Mouse (Mus musculus) forelimb bud, embryonic 11.5 days (tissue): ENCODE measurements around the gene Dcaf8.

ENCODE experiments used
- DNase-seq: peaks from one replicate; pipeline ENCODE4 v3.0.0-alpha.2; 2012; ENCODE audit warnings: low read depth, low spot score

The Dcaf8 gene

DNA sequence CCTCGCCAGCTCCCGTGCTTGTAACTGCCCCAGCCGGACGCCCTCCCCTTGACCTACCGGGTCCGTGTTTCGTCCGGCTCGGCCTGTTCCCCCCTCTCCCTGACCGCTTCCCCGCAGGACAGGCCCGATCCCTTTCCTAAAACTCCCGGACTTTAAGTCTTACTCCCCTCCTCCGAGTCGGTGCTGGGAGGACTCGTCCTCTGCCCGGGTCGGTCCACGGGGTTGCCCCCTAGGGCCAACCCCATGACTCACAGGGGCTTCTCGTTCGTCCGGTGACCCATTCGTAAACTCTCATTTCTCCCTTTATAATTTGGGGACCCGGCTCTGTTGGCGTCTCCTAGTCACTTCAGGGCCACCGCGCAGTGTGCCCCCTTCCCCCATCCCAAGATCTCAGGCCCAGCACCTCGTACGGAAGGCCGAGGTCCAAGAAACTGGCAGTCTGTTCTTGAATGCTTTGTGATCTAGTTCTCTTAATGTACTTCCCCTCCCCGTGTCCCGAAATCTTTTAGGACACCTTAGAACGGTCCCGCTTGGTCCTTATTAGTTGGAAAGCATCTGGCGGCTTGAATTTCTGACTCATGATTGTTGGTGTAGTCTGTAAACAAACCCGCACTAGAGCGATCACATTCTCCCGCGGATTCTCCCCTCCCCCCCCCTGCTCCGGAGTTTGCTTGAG, 533 bp downstream of the Dcaf8 start:
- peak; percentile 67 for DNase-seq

DNA sequence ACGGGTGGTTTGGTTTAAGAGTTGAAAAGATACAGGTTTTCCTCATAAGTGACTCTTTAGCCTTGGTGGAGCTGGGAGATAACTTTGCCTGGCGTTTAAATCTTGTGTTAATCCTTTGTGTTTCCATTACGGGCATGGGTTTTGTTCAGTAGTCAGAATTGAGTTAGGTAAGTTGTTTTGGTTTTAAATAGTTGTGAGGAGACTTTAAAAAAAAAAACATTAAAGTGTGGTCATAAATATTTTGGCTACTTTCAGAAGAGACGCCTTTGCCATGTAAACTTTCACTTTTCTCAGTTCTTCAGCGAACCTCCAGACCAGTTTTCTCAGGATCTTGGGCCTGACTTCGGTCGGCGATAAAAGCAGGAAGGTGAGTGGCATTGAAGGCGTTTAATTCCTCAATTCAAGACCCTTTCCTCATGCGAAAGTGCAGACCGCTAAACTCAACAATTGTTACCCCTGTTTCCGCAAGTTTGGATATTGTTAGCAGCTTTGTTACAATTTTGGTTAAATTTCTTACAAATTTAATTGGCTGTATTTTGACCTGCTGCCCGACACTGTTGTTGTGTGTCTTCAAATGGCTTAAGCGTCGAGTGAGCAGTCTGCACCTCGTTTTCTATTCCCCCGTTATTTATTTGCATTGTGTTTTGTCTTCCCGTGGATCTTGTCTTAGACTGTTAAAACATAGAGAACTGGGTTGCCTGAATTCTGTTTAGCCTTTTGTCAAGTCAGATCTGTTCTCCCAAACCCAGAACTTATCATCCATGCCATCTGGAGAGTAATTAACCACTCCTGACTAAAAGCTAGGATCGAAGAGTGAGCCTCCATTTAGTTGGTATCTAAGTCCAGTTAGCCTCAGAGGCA, 1.3 kb downstream of the Dcaf8 start:
- DNase-seq = no peak

- DNase-seq = no peak
These were observed 6.7 kb downstream of the Dcaf8 start for GRCm38 (mm10) chr1:172154536-172154935.

DNA sequence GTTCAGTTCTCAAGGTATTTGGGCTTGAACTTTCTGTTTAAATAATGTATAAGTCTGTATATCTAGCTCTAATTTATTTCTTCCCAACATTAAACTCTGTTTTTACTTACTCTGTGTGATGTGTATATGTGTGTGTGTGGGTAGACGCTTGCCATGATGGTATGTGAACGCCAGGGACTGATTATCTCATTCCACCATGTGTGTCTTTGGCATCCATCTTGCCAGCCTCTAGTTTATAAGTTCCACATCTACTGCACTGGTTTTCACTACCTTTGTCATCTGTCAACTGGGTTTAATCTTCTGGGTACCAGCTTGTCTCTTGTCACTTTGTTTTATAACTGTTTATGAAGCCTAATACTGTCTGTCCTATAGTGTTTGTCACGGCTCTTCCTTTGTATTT, 7.6 kb downstream of the Dcaf8 start:
- no peak for DNase-seq

- no peak for DNase-seq
These were observed 12.1 kb downstream of the Dcaf8 start for GRCm38 (mm10) chr1:172159970-172160369.

DNA sequence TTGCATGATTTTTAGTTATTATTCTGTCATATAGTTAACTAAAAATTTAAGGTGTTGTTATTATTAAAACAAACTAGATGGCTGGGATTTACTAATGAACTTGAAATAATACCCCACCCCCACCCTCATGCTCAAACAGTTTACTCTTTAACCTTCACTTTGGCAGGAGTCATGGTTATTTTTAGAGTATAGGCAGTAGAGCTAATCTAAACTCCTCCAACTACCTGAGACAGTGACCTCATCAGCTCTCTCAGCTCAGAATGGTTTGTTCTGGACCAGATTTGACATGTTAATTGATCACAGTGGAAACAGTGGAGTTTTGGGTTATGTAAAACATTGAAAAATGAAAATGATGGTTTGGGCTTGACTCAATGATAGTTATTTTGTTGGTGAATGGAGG, 12.6 kb downstream of the Dcaf8 start:
- no peak for DNase-seq

GRCm38 (mm10) chr1:172162009-172162408, 14.1 kb downstream of the Dcaf8 start:
- DNase-seq = no peak

DNA sequence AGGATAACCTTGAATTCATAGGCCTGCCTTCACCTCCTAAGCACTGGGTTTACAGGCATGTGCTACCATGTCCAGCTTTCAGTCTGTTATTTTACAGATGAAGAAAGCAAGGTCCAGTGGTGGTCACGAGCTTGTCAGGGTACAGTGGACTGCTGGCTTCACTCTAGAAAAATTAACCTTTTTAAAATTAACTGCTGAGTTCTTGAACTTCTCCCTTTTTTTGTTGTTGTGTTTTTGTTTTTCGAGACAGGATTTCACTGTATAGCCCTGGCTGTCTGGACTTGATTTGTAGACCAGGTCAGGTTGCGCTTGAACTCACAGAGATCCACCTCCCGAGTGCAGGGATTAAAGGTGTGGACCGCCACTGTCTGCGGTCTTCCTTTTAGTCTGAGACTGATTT, 15.1 kb downstream of the Dcaf8 start:
- DNase-seq = no peak

DNA sequence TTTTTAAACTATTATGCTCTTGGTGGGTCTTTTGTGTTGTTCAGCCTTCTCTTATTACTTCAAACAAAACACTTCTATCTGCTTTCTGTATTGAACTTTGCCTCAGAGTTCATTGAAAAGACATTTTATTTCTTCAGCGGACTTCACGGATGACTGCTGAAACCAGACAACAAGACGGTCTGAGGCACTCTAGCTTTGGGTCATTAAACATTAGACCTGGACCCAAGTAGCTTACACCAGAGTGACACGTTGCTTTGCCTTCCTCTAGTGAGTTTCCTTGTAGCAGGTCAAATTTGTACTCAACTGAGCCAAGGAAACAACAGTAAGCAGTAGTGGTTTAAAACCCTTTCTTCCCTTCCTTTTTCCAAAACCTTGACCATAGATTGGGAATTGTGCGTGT, 20.0 kb downstream of the Dcaf8 start:
- DNase-seq = no peak

DNA sequence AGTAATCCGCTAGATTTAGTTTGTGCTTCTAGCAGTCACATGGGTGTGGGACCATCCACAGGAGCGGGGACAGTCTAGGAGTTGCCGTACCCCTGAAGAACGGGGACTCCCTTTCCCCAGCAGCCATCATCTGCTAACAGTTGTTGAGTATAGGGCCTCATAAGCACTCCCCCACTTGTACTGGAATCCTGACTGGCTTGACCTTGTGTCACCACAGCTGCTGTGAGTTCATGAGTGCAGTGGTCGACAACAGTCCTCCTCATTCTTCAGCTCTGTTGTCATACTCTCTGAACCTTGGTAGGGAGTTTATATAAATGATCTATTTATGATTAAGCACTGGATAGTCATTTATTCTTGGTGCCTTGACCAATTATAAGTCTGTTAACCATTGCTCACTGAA, 21.9 kb downstream of the Dcaf8 start:
- no peak for DNase-seq

DNA sequence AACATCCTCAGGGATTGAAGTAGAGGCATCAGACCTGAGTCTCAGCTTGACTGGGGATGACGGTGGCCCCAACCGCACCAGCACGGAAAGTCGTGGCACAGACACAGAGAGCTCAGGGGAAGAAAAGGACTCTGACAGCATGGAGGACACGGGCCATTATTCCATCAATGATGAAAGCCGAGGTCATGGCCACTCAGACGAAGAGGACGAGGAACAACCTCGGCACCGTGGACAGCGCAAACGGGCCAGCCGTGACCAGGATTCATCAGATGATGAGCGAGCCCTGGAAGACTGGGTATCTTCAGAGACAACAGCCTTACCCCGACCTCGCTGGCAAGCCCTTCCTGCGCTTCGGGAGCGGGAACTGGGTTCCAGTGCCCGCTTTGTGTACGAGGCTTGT, 24.5 kb downstream of the Dcaf8 start:
- DNase-seq = no peak

DNA sequence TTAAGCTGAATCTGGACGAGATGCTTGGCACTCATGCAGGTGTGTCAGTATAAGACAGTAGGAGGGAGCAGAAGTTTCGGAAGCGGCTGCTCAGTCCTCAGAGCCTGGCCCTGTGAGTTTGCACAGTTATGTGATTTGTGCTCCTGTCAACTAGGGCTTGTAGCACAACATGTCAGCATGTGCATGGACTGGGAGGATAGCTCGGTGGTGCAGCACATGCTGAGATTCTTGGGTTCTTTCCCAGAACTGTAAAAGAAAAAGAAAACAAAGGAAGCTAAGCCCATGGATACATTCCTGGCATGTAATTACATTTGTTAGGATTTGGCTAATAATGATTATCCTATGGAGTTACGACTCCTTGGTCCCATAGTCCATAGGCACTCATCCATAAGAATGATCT, 25.3 kb downstream of the Dcaf8 start:
- no peak for DNase-seq

- DNase-seq = no peak
These were observed 29.9 kb downstream of the Dcaf8 start for GRCm38 (mm10) chr1:172177791-172178190.

GRCm38 (mm10) chr1:172179102-172179501, 31.2 kb downstream of the Dcaf8 start:
- DNase-seq = no peak

GRCm38 (mm10) chr1:172180881-172181280, 33.0 kb downstream of the Dcaf8 start:
- DNase-seq = no peak

DNA sequence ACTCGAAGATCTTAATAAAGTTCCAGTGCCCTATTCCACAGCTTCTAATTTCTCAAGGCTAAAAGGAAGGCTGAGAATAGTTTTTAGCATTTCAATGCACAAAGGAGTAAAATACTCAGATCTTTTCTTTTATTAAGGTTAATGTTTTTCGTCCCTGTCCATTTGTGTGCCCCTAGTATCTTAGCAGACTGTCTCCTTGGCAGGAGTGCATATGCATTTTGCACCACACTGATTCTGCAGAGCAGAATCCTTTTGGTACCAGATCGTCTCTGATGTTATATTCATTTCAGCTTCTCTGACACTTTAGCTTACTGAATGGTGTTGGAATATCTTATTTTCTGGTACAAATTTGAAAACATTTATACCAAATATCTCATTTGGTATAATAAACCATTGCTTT, 33.9 kb downstream of the Dcaf8 start:
- DNase-seq = no peak

- DNase-seq = no peak
These were observed 35.2 kb downstream of the Dcaf8 start for GRCm38 (mm10) chr1:172183056-172183455.

GRCm38 (mm10) chr1:172183915-172184314, 36.0 kb downstream of the Dcaf8 start:
- DNase-seq = no peak

- no peak for DNase-seq
These were observed 38.8 kb downstream of the Dcaf8 start for GRCm38 (mm10) chr1:172186401-172187289.

DNA sequence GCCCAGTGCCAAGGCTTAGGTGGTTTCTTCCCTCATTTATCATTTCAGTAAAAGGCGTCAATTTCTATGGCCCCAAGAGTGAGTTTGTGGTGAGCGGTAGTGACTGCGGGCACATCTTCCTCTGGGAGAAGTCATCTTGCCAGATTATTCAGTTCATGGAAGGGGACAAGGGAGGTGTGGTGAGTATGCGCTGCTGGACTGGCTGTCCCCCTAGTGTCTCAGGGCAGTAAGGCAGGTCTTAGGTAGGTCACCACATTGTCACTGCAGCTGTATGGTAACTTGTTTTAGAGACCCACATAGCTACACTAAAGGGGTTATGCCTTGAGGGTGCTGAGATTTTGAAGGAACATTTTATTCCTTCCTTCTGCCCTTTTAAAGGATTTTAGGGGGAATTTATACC, 41.0 kb downstream of the Dcaf8 start:
- DNase-seq = no peak

GRCm38 (mm10) chr1:172191578-172191977, 43.7 kb downstream of the Dcaf8 start:
- DNase-seq = no peak

DNA sequence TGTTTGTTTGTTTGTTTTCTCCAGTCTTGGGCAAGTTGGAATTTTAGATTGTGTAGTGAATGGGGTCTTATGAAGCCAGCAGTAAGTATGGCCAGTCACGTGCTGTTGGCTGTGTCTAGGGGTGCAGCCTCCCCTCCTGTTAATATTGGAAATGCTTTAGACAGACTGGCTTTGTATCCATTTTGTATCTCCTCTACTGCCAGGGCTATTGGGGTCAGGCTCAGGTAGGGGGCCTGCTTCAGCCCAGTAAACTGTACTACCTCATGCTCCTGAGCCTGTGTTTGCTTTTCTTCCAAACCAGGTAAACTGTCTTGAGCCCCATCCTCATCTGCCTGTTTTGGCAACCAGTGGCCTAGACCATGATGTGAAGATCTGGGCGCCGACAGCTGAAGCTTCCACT, 44.3 kb downstream of the Dcaf8 start:
- no peak for DNase-seq
